Mouse (Mus musculus) ES-Bruce4 (cell line): Measurements from ENCODE around the gene Sgk1.

Experiments used
- CTCF ChIP-seq: IDR thresholded peaks from one replicate; pipeline ENCODE4 v1.8.1; 2011; ENCODE audit warnings: low read depth, low read length
- POLR2A ChIP-seq: IDR thresholded peaks from one replicate; pipeline ENCODE4 v1.8.1; 2011; ENCODE audit warnings: low read length; ENCODE audit not compliant: insufficient read depth

DNA sequence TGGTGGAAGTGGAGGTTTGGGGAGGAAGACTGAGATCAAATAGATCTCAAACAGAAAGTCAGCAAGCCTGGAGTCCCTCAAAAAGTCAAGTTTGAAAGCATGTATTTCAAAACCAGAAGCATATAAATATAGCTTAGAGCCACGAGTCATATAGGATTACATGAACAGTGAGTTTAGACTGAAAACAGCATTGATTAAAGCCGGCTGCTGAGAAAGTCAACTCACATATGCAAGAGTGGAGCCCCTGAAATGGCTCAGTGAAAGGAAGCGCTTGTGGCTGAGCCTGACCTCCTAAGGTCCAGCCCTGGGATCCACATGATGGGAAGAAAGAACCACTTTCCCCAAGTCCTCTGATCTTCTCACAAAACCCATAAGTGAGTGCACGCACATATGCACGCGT is 38.7 kb upstream of the Sgk1 start:
- TF ChIP-seq CTCF (no peak), POLR2A (no peak)
